Mouse (Mus musculus): ENCODE measurements around the gene 1110004F10Rik.

The 1110004F10Rik gene

DNA sequence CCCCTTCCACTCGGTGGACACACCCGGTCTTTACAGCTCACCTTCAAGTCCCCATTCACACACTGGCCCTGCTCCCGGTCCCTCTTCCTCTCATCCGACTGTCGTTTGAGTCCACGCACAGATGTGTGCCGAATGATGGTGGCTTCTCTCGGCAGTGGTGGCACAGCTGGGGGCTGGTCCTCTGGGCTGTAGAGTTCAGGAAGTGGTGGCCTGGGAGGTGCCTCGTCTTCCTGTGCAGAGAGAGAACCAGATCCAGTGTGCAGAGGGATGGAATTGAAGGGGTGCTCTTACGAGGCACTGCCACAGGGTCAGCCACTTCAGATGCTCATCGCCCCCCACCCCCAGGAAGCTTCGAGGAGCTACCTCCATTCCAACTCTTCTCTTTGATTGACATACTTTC is 98.0 kb downstream of the 1110004F10Rik start:
- no peak for DNase-seq (ENCODE audit: low spot score in 2 of 2)

DNA sequence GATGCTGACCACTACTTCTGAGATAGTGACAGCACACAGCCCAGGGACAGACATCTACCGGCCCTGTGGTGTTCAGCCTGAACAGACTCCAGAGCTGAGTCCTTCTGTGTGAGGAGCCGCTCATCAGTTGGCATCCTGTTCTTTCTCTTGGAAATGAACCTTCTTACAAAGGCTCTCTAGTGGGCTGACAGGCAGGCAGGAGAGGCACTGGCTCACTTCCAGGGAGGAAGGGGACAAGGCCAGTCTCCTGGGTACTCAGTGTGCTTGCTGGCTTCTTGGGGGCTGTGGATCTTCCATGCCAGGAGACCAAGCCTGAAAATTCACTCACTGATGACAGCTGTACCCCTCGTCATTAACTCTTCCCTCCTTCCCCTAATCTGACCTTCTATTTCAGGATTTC is 98.5 kb downstream of the 1110004F10Rik start:
- DNase-seq (ENCODE audit: low spot score in 2 of 2): no peak

DNA sequence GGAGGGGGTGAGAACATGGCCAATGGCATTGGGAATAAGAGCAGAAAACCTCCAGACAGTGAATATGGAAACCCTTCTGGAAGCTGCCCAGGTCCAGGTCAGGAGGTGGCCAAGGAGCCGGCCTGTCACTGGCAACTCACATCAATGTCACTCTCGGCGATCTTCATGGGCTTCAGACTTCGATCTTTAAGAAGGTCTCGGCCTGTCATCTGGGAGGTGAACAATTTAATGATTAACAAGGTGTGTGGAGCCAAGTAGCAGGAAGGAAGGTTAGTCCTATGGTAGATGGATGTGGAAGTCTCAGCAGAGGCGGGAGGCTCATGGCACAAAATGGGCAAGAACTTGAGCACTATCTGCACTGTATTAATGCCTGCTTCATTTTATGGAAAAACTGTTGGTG is 105.8 kb downstream of the 1110004F10Rik start:
- DNase-seq (ENCODE audit: low spot score in 2 of 2): no peak

DNA sequence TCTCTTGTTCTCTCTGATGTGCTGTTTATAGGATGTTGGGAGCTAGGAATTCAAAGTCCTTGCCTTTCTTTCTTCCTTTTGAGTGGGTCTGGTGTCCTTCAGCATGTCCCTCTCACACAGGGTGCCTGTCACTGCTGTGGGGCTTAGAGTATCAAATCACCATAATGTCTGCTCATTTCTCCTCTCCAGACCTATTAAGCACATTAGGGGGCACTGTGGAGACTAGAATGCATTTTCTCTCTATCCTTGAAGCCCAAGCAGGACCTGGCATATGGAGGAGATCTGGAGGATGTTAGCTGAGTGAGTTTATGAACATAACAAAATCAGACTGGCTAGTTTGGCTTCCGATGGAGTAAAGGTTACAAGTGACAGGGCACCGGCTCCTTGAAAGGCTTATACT is 107.9 kb downstream of the 1110004F10Rik start:
- no peak for DNase-seq (ENCODE audit: low spot score in 2 of 2)

DNA sequence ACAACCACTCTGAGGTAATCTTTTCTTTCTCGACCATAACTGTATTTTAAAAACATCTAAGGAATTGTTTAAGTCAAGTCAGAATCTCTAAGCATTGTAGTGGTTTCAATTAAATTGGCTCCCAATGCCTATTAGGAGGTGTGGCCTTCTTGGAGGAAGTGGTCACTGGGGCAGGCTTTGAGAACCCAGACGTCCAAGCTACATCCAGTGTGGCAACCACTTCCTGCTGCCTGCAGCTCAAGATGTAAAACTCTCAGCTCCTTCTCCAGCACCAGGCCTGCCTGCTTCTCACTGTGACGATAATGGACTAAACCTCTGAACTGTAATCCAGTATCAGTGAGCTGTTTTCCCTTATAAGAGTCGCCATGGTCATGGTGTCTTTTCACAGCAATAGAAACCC is 110.4 kb downstream of the 1110004F10Rik start:
- DNase-seq (ENCODE audit: low spot score in 2 of 2): no peak

DNA sequence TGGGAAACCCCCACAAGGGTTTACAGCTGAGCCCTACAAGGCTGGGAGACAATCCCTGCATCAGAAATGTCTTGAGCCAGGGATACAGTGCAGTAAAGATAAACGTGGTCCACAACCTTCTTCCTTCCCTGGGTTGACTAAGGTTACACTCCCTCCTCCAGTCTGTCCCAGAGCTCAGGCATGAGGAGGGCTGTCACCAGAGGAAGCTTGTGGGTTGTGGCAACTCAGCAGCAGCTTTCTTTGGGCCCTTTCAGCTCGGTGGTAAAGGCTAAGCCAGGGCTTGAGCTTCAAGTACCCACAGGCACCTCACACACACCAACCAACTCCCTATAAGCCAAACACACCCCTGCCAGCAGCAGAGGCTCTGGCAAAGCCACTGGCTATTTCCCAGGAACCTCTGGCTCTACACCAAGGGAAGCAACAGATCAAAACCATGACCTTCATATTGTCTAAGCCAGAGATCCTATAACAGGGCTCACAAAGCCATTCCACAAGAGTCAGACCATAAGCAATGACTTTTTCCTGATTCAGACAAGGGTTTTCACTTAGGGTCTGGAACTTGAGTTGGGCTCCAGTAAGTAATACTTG is 114.7 kb downstream of the 1110004F10Rik start:
- no peak for DNase-seq (ENCODE audit: low spot score in 2 of 2)
